Mouse (Mus musculus) limb, embryonic 11.5 days (tissue): ENCODE results near the gene Dlg4. TPM values are rescaled to one million over a fixed set of nuclear protein-coding genes. Genes with fewer than 3 reads are reported as not detected.
"Not testable (repeated sequence)": the region's sequence is repeated elsewhere in the genome, so short reads cannot be mapped to it uniquely, and the experiment has no call there.

ENCODE experiments used
- ATAC-seq: fragments of 200-750 bp; cut with Nextera tagmentation; 2 replicates; pipeline ENCODE4 v1.8.0; 2017; ENCODE audit warnings: low read depth; ENCODE audit not compliant: insufficient number of reproducible peaks, low FRiP score, low TSS enrichment
- DNase-seq: peaks from one replicate; pipeline ENCODE4 v3.0.0-alpha.2; 2015; ENCODE audit warnings: low spot score
- H3K27ac ChIP-seq: fragments of 300-500 bp; sonication (generic); replicated peaks from 2 replicates; pipeline ENCODE4 v1.5.1; 2014; ENCODE audit warnings: low read depth, mild to moderate bottlenecking, low read length
- H3K27me3 ChIP-seq: fragments of 300-500 bp; sonication (generic); 2 replicates; pipeline ENCODE4 v1.6.1; 2014; ENCODE audit warnings: mild to moderate bottlenecking, low read length, mixed read lengths; ENCODE audit not compliant: control insufficient read depth, insufficient read depth
- H3K36me3 ChIP-seq: fragments of 300-500 bp; sonication (generic); 2 replicates; pipeline ENCODE4 v1.6.1; 2014; ENCODE audit warnings: mild to moderate bottlenecking, low read length, moderate library complexity, mixed read lengths; ENCODE audit not compliant: control insufficient read depth, insufficient read depth
- H3K4me1 ChIP-seq: fragments of 300-500 bp; sonication (generic); 2 replicates; pipeline ENCODE4 v1.6.1; 2014; ENCODE audit warnings: low read length, mixed read lengths; ENCODE audit not compliant: control insufficient read depth, insufficient read depth
- H3K4me2 ChIP-seq: fragments of 300-500 bp; sonication (generic); 2 replicates; pipeline ENCODE4 v1.6.1; 2014; ENCODE audit warnings: low read depth, mild to moderate bottlenecking, moderate library complexity; ENCODE audit not compliant: severe bottlenecking
- H3K4me3 ChIP-seq: fragments of 300-500 bp; sonication (generic); 2 replicates; pipeline ENCODE4 v1.5.1; 2014; ENCODE audit warnings: low read depth, low read length
- H3K9ac ChIP-seq: fragments of 300-500 bp; sonication (generic); 2 replicates; pipeline ENCODE4 v1.6.1; 2014; ENCODE audit warnings: mild to moderate bottlenecking, low read length
- H3K9me3 ChIP-seq: fragments of 300-500 bp; sonication (generic); 2 replicates; pipeline ENCODE4 v1.6.1; 2016; ENCODE audit warnings: low read length; ENCODE audit not compliant: control insufficient read depth
- WGBS: fragments of 180-500 bp; shearing (Covaris S2); extraction: QIAGEN DNeasy Blood & Tissue Kit; methylation state at CpG from one replicate; pipeline ENCODE4 v1.1.7; 2014; 5-methylcytosine and 5-hydroxymethylcytosine counted together
- polyA plus RNA-seq: library from polyadenylated mRNA; unstranded; fragments of >200 nt; fragmentation: Nextera tagmentation; extraction: Ambion mirVana; gene quantifications from 2 replicates; pipeline ENCODE4 v1.2.1, GENCODE M21; 2014

Gene Dlg4
- polyA plus RNA-seq, 1 experiment from 2014 or later = 10.8 TPM

DNA sequence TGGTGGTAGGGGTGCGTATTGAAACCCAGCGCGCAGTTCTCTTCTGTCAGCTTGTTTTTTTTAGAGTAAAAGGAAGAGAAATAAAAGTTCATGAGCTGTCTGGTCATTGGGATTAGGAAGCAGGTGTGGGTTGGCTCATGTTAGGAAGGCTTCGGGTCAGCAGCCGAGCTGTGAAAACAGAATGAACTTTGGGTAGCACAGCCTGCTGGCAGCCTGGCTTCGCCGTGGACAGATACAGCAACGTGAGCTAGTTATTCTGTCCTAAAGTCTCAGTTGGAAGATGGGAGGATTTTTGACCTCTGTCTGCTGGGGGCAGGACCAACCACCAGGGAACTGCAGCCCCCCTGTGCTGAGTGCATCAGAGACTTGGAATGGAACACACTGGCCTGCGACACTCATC is 41.1 kb downstream of the Dlg4 start:
- no peak overlapping the region for H3K4me2 ChIP-seq

DNA sequence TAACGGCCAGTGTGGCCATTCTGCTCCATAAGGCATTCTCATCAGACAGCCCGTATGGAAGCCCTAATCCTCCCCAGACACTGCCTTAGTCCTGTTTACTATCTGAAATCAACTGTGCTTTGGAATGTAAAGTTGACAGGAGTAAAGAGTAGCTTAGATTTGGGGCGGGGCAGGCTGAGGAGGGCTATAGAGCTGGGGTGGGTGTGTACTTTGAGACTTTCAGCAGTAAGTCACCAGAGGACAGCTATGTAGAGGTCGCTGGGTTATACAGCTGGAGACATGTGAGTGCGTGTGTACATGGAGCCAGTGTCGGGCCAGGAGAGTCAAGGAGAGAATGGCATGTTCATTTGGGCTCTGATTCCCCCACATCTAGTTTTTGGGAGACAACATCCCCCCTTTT is 43.2 kb downstream of the Dlg4 start:
- Histone ChIP-seq H3K27me3 (no peaks in the 10 kb centered on the region), H3K4me2 (no peak overlapping the region), H3K27ac (no peak overlapping the region), H3K4me3 (no peak overlapping the region), H3K9me3 (peaks cover 2% of the 10 kb centered on the region), H3K9ac (no peak overlapping the region), H3K36me3 (no peaks in the 10 kb centered on the region), H3K4me1 (peaks cover 3% of the 10 kb centered on the region; the same call in 1 of the 2 replicates)
- no peak for ATAC-seq
- 53% methylated on average over 6 of the region's 6 CpGs for WGBS
- no peak for DNase-seq

More for the DNA sequence above, 41.1 kb downstream of the Dlg4 start:
- H3K9ac ChIP-seq = no peak overlapping the region
- no peaks in the 10 kb centered on the region for H3K27me3 ChIP-seq
- no peak for ATAC-seq
- no peak for DNase-seq
- WGBS = 86% methylated on average over 9 of the region's 9 CpGs
- H3K9me3 ChIP-seq = no peaks in the 10 kb centered on the region; the same call in 1 of the 2 replicates
- H3K36me3 ChIP-seq = no peaks in the 10 kb centered on the region
- H3K27ac ChIP-seq = no peak overlapping the region
- peaks cover 3% of the 10 kb centered on the region; the same call in 1 of the 2 replicates for H3K4me1 ChIP-seq
- no peak overlapping the region for H3K4me3 ChIP-seq

DNA sequence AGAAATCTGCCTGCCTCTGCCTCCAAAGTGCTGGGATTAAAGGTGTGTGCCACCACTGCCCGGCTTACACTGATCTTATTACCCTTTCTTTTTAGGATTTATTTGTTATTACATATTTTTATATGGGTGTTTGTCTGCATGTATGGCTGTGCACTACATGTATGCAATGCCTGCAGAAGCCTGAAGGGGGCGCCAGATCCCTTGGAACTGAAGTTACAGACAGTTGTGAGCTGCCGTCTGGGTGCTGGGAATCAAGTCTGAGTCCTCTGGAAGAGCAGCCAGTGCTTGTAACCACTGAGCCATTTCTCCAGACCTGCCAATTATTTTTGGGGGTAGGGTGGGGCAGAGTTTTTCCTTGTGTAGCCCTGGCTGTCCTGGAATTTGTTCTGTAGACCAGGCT is 46.3 kb downstream of the Dlg4 start:
- Histone ChIP-seq H3K4me3 (no peak overlapping the region), H3K36me3 (no peaks in the 10 kb centered on the region), H3K4me1 (peaks cover 18% of the 10 kb centered on the region), H3K9ac (no peak overlapping the region), H3K27ac (no peak overlapping the region), H3K9me3 (peaks cover 2% of the 10 kb centered on the region), H3K27me3 (no peaks in the 10 kb centered on the region), H3K4me2 (no peak overlapping the region)
- no peak for ATAC-seq
- 69% methylated on average over 3 of the region's 3 CpGs for WGBS
- DNase-seq = no peak

DNA sequence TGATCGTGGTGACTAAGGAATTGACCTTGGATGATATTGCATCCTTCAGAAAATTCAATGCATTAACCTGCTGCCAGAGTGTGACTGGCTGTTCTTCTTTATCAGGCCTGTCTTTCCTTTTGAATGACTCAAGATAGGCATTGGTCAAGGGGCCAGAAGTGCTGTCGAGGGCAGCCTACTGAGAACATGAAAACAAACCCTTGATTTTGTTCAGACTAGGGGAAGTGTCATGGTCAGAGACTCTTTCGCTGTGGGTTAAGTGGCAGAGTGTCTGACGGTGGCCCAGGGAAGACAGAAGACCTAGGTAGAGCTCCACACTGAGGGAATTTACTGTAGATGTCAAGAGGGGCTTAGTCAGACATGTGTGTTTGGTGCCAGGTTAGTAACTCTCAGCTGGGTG is 50.0 kb downstream of the Dlg4 start:
- DNase-seq = no peak
- Histone ChIP-seq H3K4me1 (peaks cover 18% of the 10 kb centered on the region), H3K27me3 (no peaks in the 10 kb centered on the region), H3K9ac (no peak overlapping the region), H3K9me3 (peaks cover 2% of the 10 kb centered on the region), H3K4me2 (no peak overlapping the region), H3K27ac (peak overlapping the region; percentile 55), H3K4me3 (no peak overlapping the region), H3K36me3 (no peaks in the 10 kb centered on the region)
- ATAC-seq = no peak
- 74% methylated on average over 4 of the region's 4 CpGs for WGBS

DNA sequence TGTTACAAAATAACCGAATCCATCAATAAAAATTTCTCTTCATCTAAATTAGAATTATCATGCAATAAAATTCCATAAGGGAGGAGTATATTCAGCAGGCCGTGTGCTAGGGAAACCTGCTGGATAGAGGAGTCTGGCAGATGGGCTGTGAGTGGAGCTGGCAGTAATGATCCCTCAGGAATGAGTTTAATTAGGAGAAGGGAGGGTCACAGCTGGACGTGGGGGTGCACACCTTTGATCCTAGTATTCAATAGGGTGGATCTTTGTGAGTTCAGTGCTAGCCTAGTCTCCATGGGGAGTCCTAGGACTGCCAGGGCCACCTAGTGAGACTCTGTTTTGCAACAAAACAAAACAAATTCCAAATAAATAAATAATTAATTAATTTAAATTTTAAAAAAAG is 51.5 kb downstream of the Dlg4 start:
- no peak for ATAC-seq
- WGBS = 27% methylated on average over 3 of the region's 3 CpGs
- no peak overlapping the region for H3K27ac ChIP-seq
- no peak overlapping the region for H3K4me3 ChIP-seq
- H3K4me2 ChIP-seq = no peak overlapping the region
- H3K27me3 ChIP-seq = no peaks in the 10 kb centered on the region
- H3K9me3 ChIP-seq = no peaks in the 10 kb centered on the region
- no peak for DNase-seq
- no peaks in the 10 kb centered on the region for H3K36me3 ChIP-seq
- H3K4me1 ChIP-seq = peaks cover 18% of the 10 kb centered on the region
- no peak overlapping the region for H3K9ac ChIP-seq

DNA sequence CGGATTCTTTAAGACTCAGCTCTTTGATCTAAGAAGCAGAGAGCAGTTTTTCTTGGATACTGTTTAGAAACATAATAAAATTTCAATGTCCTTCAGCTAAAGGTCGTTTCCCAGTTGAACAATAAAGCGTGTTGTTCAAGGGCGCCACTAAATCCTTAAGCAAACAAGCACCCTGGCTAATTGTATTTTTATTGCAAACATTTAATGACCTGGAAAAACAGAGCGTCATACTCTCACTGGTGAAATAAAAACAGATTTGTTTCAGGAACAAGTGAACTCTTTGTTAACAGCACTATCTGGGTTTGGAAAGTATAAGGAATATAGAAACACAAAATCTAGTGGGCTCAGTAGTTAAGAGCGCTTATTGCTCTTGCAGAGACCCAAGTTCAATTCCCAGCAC is 53.3 kb downstream of the Dlg4 start:
- peak overlapping the region; percentile 78 for H3K27ac ChIP-seq
- WGBS = 39% methylated on average over 6 of the region's 6 CpGs
- H3K4me3 ChIP-seq = no peak overlapping the region
- H3K27me3 ChIP-seq = no peaks in the 10 kb centered on the region
- no peak for DNase-seq
- no peak for ATAC-seq
- no peaks in the 10 kb centered on the region for H3K9me3 ChIP-seq
- no peaks in the 10 kb centered on the region for H3K36me3 ChIP-seq
- H3K4me2 ChIP-seq = no peak overlapping the region
- peaks cover 18% of the 10 kb centered on the region for H3K4me1 ChIP-seq
- H3K9ac ChIP-seq = no peak overlapping the region

DNA sequence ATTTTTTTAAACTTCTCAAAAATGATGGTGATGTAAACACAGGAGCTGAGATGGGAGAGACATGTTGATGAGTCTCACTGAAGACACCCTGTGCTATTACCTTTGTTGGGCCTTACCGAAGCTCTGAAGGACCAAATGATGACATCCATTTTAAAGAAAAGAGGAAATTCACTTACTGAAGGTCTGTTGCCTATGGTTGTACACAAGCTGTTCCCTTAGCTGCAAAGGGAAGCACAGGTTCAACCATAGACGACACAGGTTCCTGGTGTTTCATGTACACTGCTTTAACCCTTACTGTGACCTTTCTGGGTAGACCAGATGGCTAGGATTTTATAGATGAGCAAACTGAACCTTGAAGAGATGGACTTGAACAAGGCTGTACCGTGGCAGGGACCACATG is 53.9 kb downstream of the Dlg4 start:
- H3K27ac ChIP-seq = peak overlapping the region; percentile 75
- H3K36me3 ChIP-seq, H3K9me3 ChIP-seq, H3K4me2 ChIP-seq, H3K9ac ChIP-seq, H3K27me3 ChIP-seq, H3K4me3 ChIP-seq, DNase-seq, ATAC-seq: not testable (repeated sequence)
- 58% methylated on average over 3 of the region's 3 CpGs for WGBS
- peaks cover 18% of the 10 kb centered on the region for H3K4me1 ChIP-seq

DNA sequence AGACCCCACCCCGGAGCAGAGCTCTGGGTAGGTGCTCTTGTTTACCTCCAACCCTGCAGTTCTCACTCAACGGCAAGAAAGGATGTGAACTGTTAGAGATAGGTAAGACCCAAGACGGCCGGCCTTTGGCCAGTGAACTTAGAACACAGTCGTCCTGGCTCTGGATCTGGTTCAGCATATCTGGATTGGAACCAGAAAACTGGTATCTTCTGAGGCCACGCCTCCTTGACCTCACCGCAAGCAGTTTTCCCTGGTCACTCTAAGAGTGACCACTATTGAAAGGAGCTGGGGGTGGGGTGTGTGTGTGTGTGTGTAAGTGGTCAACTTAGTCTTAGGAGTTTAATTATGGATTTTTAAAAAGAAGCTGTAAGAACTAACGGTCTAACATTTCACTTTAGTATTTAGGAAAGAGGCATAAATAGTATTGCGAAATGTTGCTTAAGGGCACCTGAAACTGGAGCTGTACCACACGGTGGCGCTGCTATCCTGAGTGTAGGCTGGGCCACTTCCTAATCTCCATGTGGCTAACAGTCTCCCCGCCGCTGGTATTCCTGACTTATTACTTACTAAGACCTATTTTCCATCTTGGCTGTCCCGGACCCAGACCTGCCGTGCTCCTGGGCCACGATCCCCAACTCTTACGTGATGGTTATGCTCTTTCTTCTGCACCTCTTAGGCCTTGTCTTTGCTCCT is 57.8 kb downstream of the Dlg4 start:
- no peak overlapping the region for H3K4me2 ChIP-seq
- ATAC-seq = no peak

DNA sequence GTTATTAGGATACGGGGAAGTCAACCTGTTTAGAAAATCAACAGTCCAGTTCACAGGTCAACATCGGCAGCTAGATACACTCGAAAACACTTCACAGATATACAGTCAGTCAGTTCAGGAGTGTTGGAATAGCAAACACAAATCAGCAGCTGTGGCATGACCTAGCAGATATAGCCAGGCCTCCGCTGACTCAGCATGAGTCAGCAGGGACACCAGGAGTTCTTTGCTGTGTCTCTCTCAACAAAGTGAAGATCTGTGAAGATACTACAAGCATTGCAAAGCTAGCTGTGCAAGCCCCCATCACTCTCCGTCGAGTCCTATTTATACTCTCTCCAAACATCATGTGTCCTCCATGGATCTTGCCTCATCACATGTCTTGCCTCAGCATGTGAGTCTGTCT is 58.8 kb downstream of the Dlg4 start:
- WGBS = 93% methylated on average over 6 of the region's 6 CpGs
- Histone ChIP-seq H3K36me3 (no peaks in the 10 kb centered on the region), H3K27me3 (no peaks in the 10 kb centered on the region), H3K4me3 (no peak overlapping the region), H3K4me2 (no peak overlapping the region), H3K4me1 (no peaks in the 10 kb centered on the region), H3K27ac (no peak overlapping the region), H3K9ac (no peak overlapping the region), H3K9me3 (no peaks in the 10 kb centered on the region)
- DNase-seq (no peak), ATAC-seq (no peak)

More for the DNA sequence above, 57.8 kb downstream of the Dlg4 start:
- no peaks in the 10 kb centered on the region for H3K36me3 ChIP-seq
- peak; percentile 90 for DNase-seq
- no peaks in the 10 kb centered on the region for H3K27me3 ChIP-seq
- H3K9me3 ChIP-seq = no peaks in the 10 kb centered on the region
- 39% methylated on average over 17 of the region's 17 CpGs for WGBS
- H3K4me1 ChIP-seq = no peaks in the 10 kb centered on the region
- H3K27ac ChIP-seq = no peak overlapping the region
- no peak overlapping the region for H3K9ac ChIP-seq
- H3K4me3 ChIP-seq = no peak overlapping the region
